Mouse (Mus musculus): ENCODE data around the gene Pcgf3.

Pcgf3 gene

GRCm38 (mm10) chr5:108461082-108462065, at the start of gene Pcgf3:
Gene Pcgf3 (plus strand): TSS chr5:108461232.
- DNase-seq (ENCODE audit: extremely low read depth, low read depth): peak; percentile 71

GRCm38 (mm10) chr5:108414711-108415110, 46.3 kb upstream of the Pcgf3 start:
- DNase-seq (ENCODE audit: extremely low read depth, low read depth): no peak

- DNase-seq (ENCODE audit: extremely low read depth, low read depth): no peak
Observed at GRCm38 (mm10) chr5:108422741-108423140, 38.3 kb upstream of the Pcgf3 start.

- DNase-seq (ENCODE audit: extremely low read depth, low read depth): no peak
Observed at GRCm38 (mm10) chr5:108423427-108423826, 37.6 kb upstream of the Pcgf3 start.

- peak; percentile 29 for DNase-seq (ENCODE audit: extremely low read depth, low read depth)
Observed at GRCm38 (mm10) chr5:108427186-108427585, 33.8 kb upstream of the Pcgf3 start.

- DNase-seq (ENCODE audit: extremely low read depth, low read depth): no peak
Observed at GRCm38 (mm10) chr5:108431196-108431595, 29.8 kb upstream of the Pcgf3 start.

GRCm38 (mm10) chr5:108433804-108434587, 27.0 kb upstream of the Pcgf3 start, which contains the start of gene Atp5k:
Gene Atp5k (minus strand): TSS chr5:108434448.
- DNase-seq (ENCODE audit: extremely low read depth, low read depth): peak; percentile 81

GRCm38 (mm10) chr5:108436101-108436500, 24.9 kb upstream of the Pcgf3 start:
- no peak for DNase-seq (ENCODE audit: extremely low read depth, low read depth)

- DNase-seq (ENCODE audit: extremely low read depth, low read depth): no peak
Observed at GRCm38 (mm10) chr5:108446973-108447372, 14.1 kb upstream of the Pcgf3 start.

GRCm38 (mm10) chr5:108447857-108448256, 13.2 kb upstream of the Pcgf3 start:
- no peak for DNase-seq (ENCODE audit: extremely low read depth, low read depth)

GRCm38 (mm10) chr5:108448785-108449668, 12.0 kb upstream of the Pcgf3 start, which contains the start of gene Mfsd7a:
Gene Mfsd7a (minus strand): TSS chr5:108448891.
- no peak for DNase-seq (ENCODE audit: extremely low read depth, low read depth)

GRCm38 (mm10) chr5:108450837-108451540, 10.0 kb upstream of the Pcgf3 start:
- DNase-seq (ENCODE audit: extremely low read depth, low read depth): no peak

- no peak for DNase-seq (ENCODE audit: extremely low read depth, low read depth)
Observed at GRCm38 (mm10) chr5:108451611-108452010, 9.4 kb upstream of the Pcgf3 start.

GRCm38 (mm10) chr5:108452422-108452821, 8.6 kb upstream of the Pcgf3 start:
- DNase-seq (ENCODE audit: extremely low read depth, low read depth): no peak

GRCm38 (mm10) chr5:108454094-108454493, 6.9 kb upstream of the Pcgf3 start:
- no peak for DNase-seq (ENCODE audit: extremely low read depth, low read depth)

- DNase-seq (ENCODE audit: extremely low read depth, low read depth): no peak
Observed at GRCm38 (mm10) chr5:108458706-108459105, 2.3 kb upstream of the Pcgf3 start.

GRCm38 (mm10) chr5:108460461-108460860, 571 bp upstream of the Pcgf3 start:
- no peak for DNase-seq (ENCODE audit: extremely low read depth, low read depth)

GRCm38 (mm10) chr5:108462446-108462845, 1.4 kb downstream of the Pcgf3 start:
- no peak for DNase-seq (ENCODE audit: extremely low read depth, low read depth)

GRCm38 (mm10) chr5:108465131-108465891, 4.3 kb downstream of the Pcgf3 start:
- peak; percentile 50 for DNase-seq (ENCODE audit: extremely low read depth, low read depth)

- DNase-seq (ENCODE audit: extremely low read depth, low read depth): no peak
Observed at GRCm38 (mm10) chr5:108466647-108467046, 5.6 kb downstream of the Pcgf3 start.
